Mouse (Mus musculus) CH12.LX (cell line): ENCODE results near the gene Spock3.

Experiments used
- CTCF ChIP-seq, 2 experiments: IDR thresholded peaks in 1 of 2; conservative IDR thresholded peaks in 1 of 2; 2 replicates each; pipeline ENCODE4 v1.5.1; 2011 to 2012; ENCODE audit warnings: low read depth in 2 of 2, low read length in 2 of 2, improper control_type of control experiment in 1 of 2, inconsistent platforms in 1 of 2, mild to moderate bottlenecking in 1 of 2, moderate library complexity in 1 of 2
- EP300 ChIP-seq: IDR thresholded peaks from 2 replicates; pipeline ENCODE4 v1.6.1; 2011; ENCODE audit warnings: low read length, improper control_type of control experiment
- ETS1 ChIP-seq: conservative IDR thresholded peaks from 2 replicates; pipeline ENCODE4 v1.6.1; 2012; ENCODE audit warnings: low read depth, mild to moderate bottlenecking, inconsistent platforms, low read length, improper control_type of control experiment, moderate library complexity
- HCFC1 ChIP-seq: IDR thresholded peaks from 2 replicates; pipeline ENCODE4 v1.6.1; 2012; ENCODE audit warnings: low read depth, mild to moderate bottlenecking, inconsistent platforms, low read length, improper control_type of control experiment
- MAZ ChIP-seq: IDR thresholded peaks from 2 replicates; pipeline ENCODE4 v1.6.1; 2012; ENCODE audit warnings: low read depth, mild to moderate bottlenecking, inconsistent platforms, low read length, improper control_type of control experiment, moderate library complexity
- MYC ChIP-seq: IDR thresholded peaks from 2 replicates; pipeline ENCODE4 v1.6.1; 2011; ENCODE audit warnings: low read depth, mild to moderate bottlenecking, improper control_type of control experiment, low read length
- POLR2A ChIP-seq: IDR thresholded peaks from 2 replicates; pipeline ENCODE4 v1.6.1; 2011; ENCODE audit warnings: low read depth, mild to moderate bottlenecking, improper control_type of control experiment, low read length
- RAD21 ChIP-seq: IDR thresholded peaks from 2 replicates; pipeline ENCODE4 v1.6.1; 2011; ENCODE audit warnings: low read depth, mild to moderate bottlenecking, low read length, improper control_type of control experiment, moderate library complexity
- USF1 ChIP-seq: IDR thresholded peaks from 2 replicates; pipeline ENCODE4 v1.6.1; 2014; ENCODE audit warnings: low read depth, mild to moderate bottlenecking, inconsistent platforms, low read length, improper control_type of control experiment
- ZC3H11A ChIP-seq: IDR thresholded peaks from 2 replicates; pipeline ENCODE4 v1.6.1; 2012; ENCODE audit warnings: low read depth, mild to moderate bottlenecking, inconsistent platforms, low read length, improper control_type of control experiment

- TF ChIP-seq MYC: no peak
- TF ChIP-seq EP300: no peak
- no peak for TF ChIP-seq ETS1
- TF ChIP-seq USF1: no peak
- no peak for TF ChIP-seq HCFC1
- TF ChIP-seq ZC3H11A: no peak
- TF ChIP-seq RAD21: no peak
- no peak for TF ChIP-seq CTCF (conservative IDR thresholded peaks at IDR 0.05 in 1 of 2, IDR thresholded peaks at IDR 0.05 in 1 of 2; ENCODE audit: low read depth in 2 of 2, low read length in 2 of 2)
- no peak for TF ChIP-seq MAZ
- no peak for TF ChIP-seq POLR2A
Observed at GRCm38 (mm10) chr8:63109761-63110160, 159.0 kb downstream of the Spock3 start.
